ENCODE assay signal across 9 mouse cellular contexts in genomic region chr3:109526246-109526645, GRCm38 (mm10).
DNase-seq lines count a peak whose midpoint lies in the region; ATAC-seq and TF ChIP-seq lines count a peak whose summit lies in the region.
"Had no signal": no experiment of that assay in that cellular context is flagged by ENCODE, and none has a peak within 500 bp of the region (broad histone marks: within the 10 kb centered on the region; RNA-seq: fewer than 3 reads in every experiment).

No protein-coding gene starts in this region.

- 3% methylated on average over 4 of the region's 4 CpGs for WGBS in forebrain, embryonic 13.5 days
- WGBS in hindbrain, embryonic 10.5 days: 8% methylated on average over 4 of the region's 4 CpGs

- ATAC-seq in forebrain, embryonic 13.5 days: peak; percentile 75

- peak; percentile 92 for TF ChIP-seq CTCF in layer of hippocampus, adult 2 months (conservative IDR thresholded peaks at IDR 0.05)

- in situ Hi-C loops in ES-E14 (cut with MboI; ENCODE audit: low sequenced_read_pairs in 2 of 2, unreplicated experiment in 2 of 2): no loop called here

- H3K27me3 ChIP-seq in forebrain, embryonic 13.5 days: no peaks in the 10 kb centered on the region
- no peaks in the 10 kb centered on the region for H3K27me3 ChIP-seq in hindbrain, embryonic 10.5 days (ENCODE audit: insufficient read depth, poor library complexity, severe bottlenecking)
- H3K27me3 ChIP-seq: limb, embryonic 13.5 days had no signal

- no peak overlapping the region for H3K27ac ChIP-seq in ES-E14 (ENCODE audit: insufficient read depth, low read depth, low read length, poor library complexity, severe bottlenecking)
- no peak overlapping the region for H3K27ac ChIP-seq in forebrain, embryonic 13.5 days
- no peak overlapping the region for H3K27ac ChIP-seq in hindbrain, embryonic 10.5 days
- H3K27ac ChIP-seq in layer of hippocampus, adult 2 months: no peak overlapping the region
- H3K27ac ChIP-seq: limb, embryonic 13.5 days had no signal

- no peak overlapping the region for H3K4me2 ChIP-seq in forebrain, embryonic 13.5 days
- H3K4me2 ChIP-seq: limb, embryonic 13.5 days had no signal

- H3K36me3 ChIP-seq in ES-E14 (ENCODE audit: control insufficient read depth, insufficient read depth, low read length, poor library complexity, severe bottlenecking): no peaks in the 10 kb centered on the region
- no peaks in the 10 kb centered on the region for H3K36me3 ChIP-seq in forebrain, embryonic 13.5 days (ENCODE audit: poor library complexity, severe bottlenecking)
- H3K36me3 ChIP-seq in hindbrain, embryonic 10.5 days: no peaks in the 10 kb centered on the region
- H3K36me3 ChIP-seq: limb, embryonic 13.5 days had no signal

- H3K4me3 ChIP-seq in ES-E14 (ENCODE audit: insufficient read depth in 1 of 2, low read depth in 1 of 2, low read length in 2 of 2, poor library complexity in 1 of 2, severe bottlenecking in 1 of 2): no peak overlapping the region
- H3K4me3 ChIP-seq in forebrain, embryonic 13.5 days: no peak overlapping the region
- H3K4me3 ChIP-seq in hindbrain, embryonic 10.5 days: no peak overlapping the region
- H3K4me3 ChIP-seq in layer of hippocampus, adult 2 months: no peak overlapping the region
- H3K4me3 ChIP-seq: limb, embryonic 13.5 days had no signal

- H3K9ac ChIP-seq in ES-E14 (ENCODE audit: insufficient read depth, low read depth, low read length, poor library complexity, severe bottlenecking): no peak overlapping the region
- no peak overlapping the region for H3K9ac ChIP-seq in forebrain, embryonic 13.5 days
- H3K9ac ChIP-seq: limb, embryonic 13.5 days had no signal

- peak; percentile 82 for DNase-seq in ES-E14 (ENCODE audit: low read depth, low spot score)
- DNase-seq in c-Kit-negative CD71-positive TER-119-positive erythroid progenitor cells, embryonic 14.5 days (ENCODE audit: low read depth, low spot score): peak; percentile 21
- DNase-seq in hindbrain, embryonic 10.5 days (ENCODE audit: low spot score): peak; percentile 83
- peak; percentile 73 to 92 for DNase-seq in layer of hippocampus, adult 2 months (ENCODE audit: low spot score in 2 of 2)
- peak; percentile 88 for DNase-seq in lung, postnatal 14 days
- peak; percentile 92 for DNase-seq in right cerebral cortex, postnatal 14 days
- peak; percentile 76 to 79 for DNase-seq in urinary bladder, postnatal 36 days (ENCODE audit: low spot score in 2 of 2)

- H3K9me3 ChIP-seq in ES-E14 (ENCODE audit: control insufficient read depth, insufficient read depth, low read depth, low read length): no peaks in the 10 kb centered on the region
- no peaks in the 10 kb centered on the region for H3K9me3 ChIP-seq in forebrain, embryonic 13.5 days (replicated peaks)
- no peaks in the 10 kb centered on the region for H3K9me3 ChIP-seq in hindbrain, embryonic 10.5 days
- H3K9me3 ChIP-seq: limb, embryonic 13.5 days had no signal

- H3K4me1 ChIP-seq in ES-E14 (ENCODE audit: control insufficient read depth in 2 of 2, insufficient read depth in 2 of 2, low read length in 2 of 2, poor library complexity in 1 of 2): no peaks in the 10 kb centered on the region
- no peaks in the 10 kb centered on the region for H3K4me1 ChIP-seq in forebrain, embryonic 13.5 days
- H3K4me1 ChIP-seq in hindbrain, embryonic 10.5 days (replicated peaks): no peaks in the 10 kb centered on the region
- H3K4me1 ChIP-seq: limb, embryonic 13.5 days had no signal

TF ChIP-seq in ES-E14, 5 proteins besides CTCF, POLR2A, EP300 and RAD21:
- TF ChIP-seq HCFC1 (IDR thresholded peaks at IDR 0.05; ENCODE audit: borderline replicate concordance, insufficient read depth, low read length) (no peak), ZNF384 (IDR thresholded peaks at IDR 0.05; ENCODE audit: low read depth, low read length) (no peak), ZC3H11A (IDR thresholded peaks at IDR 0.05; ENCODE audit: borderline replicate concordance, low read depth, low read length) (0 out of 2 replicates have a peak, but pooled peaks have one; percentile 31), CHD2 (IDR thresholded peaks at IDR 0.05; ENCODE audit: low read depth, low read length) (no peak)
TF ChIP-seq in ES-E14: peak in this region for 1.

Comparison
In these comparisons a context has a peak if more than half of its experiments do, and no peak if none do; other contexts are left out.
1. DNase-seq: peak in every context shown above with its lines; median percentile 92 in right cerebral cortex, postnatal 14 days; 88 in lung, postnatal 14 days; 83 in hindbrain, embryonic 10.5 days; 82 in layer of hippocampus, adult 2 months; 82 in ES-E14; 78 in urinary bladder, postnatal 36 days; 21 in c-Kit-negative CD71-positive TER-119-positive erythroid progenitor cells, embryonic 14.5 days.